Mouse (Mus musculus) heart, embryonic 10.5 days (tissue): ENCODE results near the gene Pdha2. TPM values are rescaled to one million over a fixed set of nuclear protein-coding genes. Genes with fewer than 3 reads are reported as not detected.

Experiments used
- DNase-seq: peaks from one replicate; pipeline ENCODE4 v3.0.0-alpha.2; 2017; ENCODE audit warnings: low spot score
- H3K27ac ChIP-seq: fragments of 300-500 bp; sonication (generic); 2 replicates; pipeline ENCODE4 v1.5.1; 2016; ENCODE audit warnings: mild to moderate bottlenecking
- H3K27me3 ChIP-seq: fragments of 300-500 bp; sonication (generic); 2 replicates; pipeline ENCODE4 v1.6.1; 2016; ENCODE audit warnings: mild to moderate bottlenecking; ENCODE audit not compliant: poor library complexity, insufficient read depth, severe bottlenecking
- H3K36me3 ChIP-seq: fragments of 300-500 bp; sonication (generic); 2 replicates; pipeline ENCODE4 v1.6.1; 2016; ENCODE audit warnings: mild to moderate bottlenecking, moderate library complexity
- H3K4me1 ChIP-seq: fragments of 300-500 bp; sonication (generic); 2 replicates; pipeline ENCODE4 v1.6.1; 2016; ENCODE audit warnings: mild to moderate bottlenecking
- H3K4me3 ChIP-seq: fragments of 300-500 bp; sonication (generic); 2 replicates; pipeline ENCODE4 v1.5.1; 2016; ENCODE audit warnings: mild to moderate bottlenecking, moderate library complexity
- H3K9me3 ChIP-seq: fragments of 300-500 bp; sonication (generic); 2 replicates; pipeline ENCODE4 v1.6.1; 2016; ENCODE audit warnings: mild to moderate bottlenecking, moderate library complexity
- WGBS: fragments of 180-500 bp; shearing (Covaris S2); methylation state at CpG from one replicate; pipeline ENCODE4 v1.1.7; 2016; 5-methylcytosine and 5-hydroxymethylcytosine counted together
- polyA plus RNA-seq: library from polyadenylated mRNA; unstranded; fragments of >200 nt; fragmentation: Nextera tagmentation; extraction: Ambion mirVana; gene quantifications from 2 replicates; pipeline ENCODE4 v1.2.1, GENCODE M21; 2016

Gene Pdha2
- polyA plus RNA-seq = not detected in 2 replicates

GRCm38 (mm10) chr3:141212255-141212654 is at the start of gene Pdha2:
Gene Pdha2, minus strand, starts transcription at chr3:141212355.
- WGBS = 84% methylated on average over 5 of the region's 5 CpGs
- no peaks in the 10 kb centered on the region for H3K27me3 ChIP-seq
- no peak within 1 kb of the TSS for H3K27ac ChIP-seq
- H3K9me3 ChIP-seq = 0 out of 2 replicates have a peak, but pooled peaks cover 4% of the 10 kb centered on the region
- no peaks in the 10 kb centered on the region for H3K36me3 ChIP-seq
- H3K4me1 ChIP-seq = no peaks in the 10 kb centered on the region
- no peak within 1 kb of the TSS for H3K4me3 ChIP-seq
- DNase-seq = no peak

- no peaks in the 10 kb centered on the region for H3K27me3 ChIP-seq
- no peaks in the 10 kb centered on the region for H3K36me3 ChIP-seq
- DNase-seq = no peak
- H3K9me3 ChIP-seq = no peaks in the 10 kb centered on the region
- no peak overlapping the region for H3K4me3 ChIP-seq
- H3K27ac ChIP-seq = no peak overlapping the region
- 91% methylated on average over 1 of the region's 1 CpGs for WGBS
- H3K4me1 ChIP-seq = no peaks in the 10 kb centered on the region
Observed at GRCm38 (mm10) chr3:141260518-141260917, 48.4 kb upstream of the Pdha2 start.

- Histone ChIP-seq H3K27ac (no peak overlapping the region), H3K4me3 (no peak overlapping the region), H3K9me3 (no peaks in the 10 kb centered on the region), H3K27me3 (no peaks in the 10 kb centered on the region), H3K4me1 (no peaks in the 10 kb centered on the region), H3K36me3 (no peaks in the 10 kb centered on the region)
- no peak for DNase-seq
- 78% methylated on average over 1 of the region's 1 CpGs for WGBS
Observed at GRCm38 (mm10) chr3:141251440-141251839, 39.3 kb upstream of the Pdha2 start.

- H3K36me3 ChIP-seq = no peaks in the 10 kb centered on the region
- H3K27me3 ChIP-seq = no peaks in the 10 kb centered on the region
- WGBS = 62% methylated on average over 5 of the region's 5 CpGs
- H3K4me1 ChIP-seq = no peaks in the 10 kb centered on the region
- no peak for DNase-seq
- no peaks in the 10 kb centered on the region for H3K9me3 ChIP-seq
- no peak overlapping the region for H3K27ac ChIP-seq
- no peak overlapping the region for H3K4me3 ChIP-seq
Observed at GRCm38 (mm10) chr3:141244725-141245298, 32.7 kb upstream of the Pdha2 start.

GRCm38 (mm10) chr3:141238071-141238470 is 25.9 kb upstream of the Pdha2 start:
- Histone ChIP-seq H3K9me3 (no peaks in the 10 kb centered on the region), H3K27ac (no peak overlapping the region), H3K27me3 (no peaks in the 10 kb centered on the region), H3K4me3 (no peak overlapping the region), H3K4me1 (no peaks in the 10 kb centered on the region), H3K36me3 (no peaks in the 10 kb centered on the region)
- 66% methylated on average over 2 of the region's 2 CpGs for WGBS
- no peak for DNase-seq

GRCm38 (mm10) chr3:141229148-141229547 is 17.0 kb upstream of the Pdha2 start:
- no peaks in the 10 kb centered on the region for H3K9me3 ChIP-seq
- H3K4me3 ChIP-seq = no peak overlapping the region
- H3K4me1 ChIP-seq = no peaks in the 10 kb centered on the region
- no peaks in the 10 kb centered on the region for H3K36me3 ChIP-seq
- 58% methylated on average over 2 of the region's 2 CpGs for WGBS
- H3K27ac ChIP-seq = no peak overlapping the region
- no peaks in the 10 kb centered on the region for H3K27me3 ChIP-seq
- no peak for DNase-seq

- H3K9me3 ChIP-seq = no peaks in the 10 kb centered on the region
- 53% methylated on average over 1 of the region's 1 CpGs for WGBS
- H3K4me3 ChIP-seq = no peak overlapping the region
- H3K36me3 ChIP-seq = no peaks in the 10 kb centered on the region
- H3K27me3 ChIP-seq = no peaks in the 10 kb centered on the region
- H3K4me1 ChIP-seq = peaks cover 5% of the 10 kb centered on the region
- no peak for DNase-seq
- no peak overlapping the region for H3K27ac ChIP-seq
Observed at GRCm38 (mm10) chr3:141222339-141222738, 10.2 kb upstream of the Pdha2 start.

- DNase-seq = no peak
- peaks cover 5% of the 10 kb centered on the region for H3K4me1 ChIP-seq
Observed at GRCm38 (mm10) chr3:141218561-141218960, 6.4 kb upstream of the Pdha2 start.

GRCm38 (mm10) chr3:141216999-141217398 is 4.8 kb upstream of the Pdha2 start:
- no peak overlapping the region for H3K27ac ChIP-seq
- peaks cover 5% of the 10 kb centered on the region for H3K4me1 ChIP-seq
- no peaks in the 10 kb centered on the region for H3K36me3 ChIP-seq
- H3K27me3 ChIP-seq = no peaks in the 10 kb centered on the region
- DNase-seq = no peak
- H3K4me3 ChIP-seq = no peak overlapping the region
- no peaks in the 10 kb centered on the region for H3K9me3 ChIP-seq

More at GRCm38 (mm10) chr3:141218561-141218960, 6.4 kb upstream of the Pdha2 start:
- H3K9me3 ChIP-seq = no peaks in the 10 kb centered on the region
- 41% methylated on average over 2 of the region's 2 CpGs for WGBS
- H3K27me3 ChIP-seq = no peaks in the 10 kb centered on the region
- no peak overlapping the region for H3K4me3 ChIP-seq
- no peaks in the 10 kb centered on the region for H3K36me3 ChIP-seq
- H3K27ac ChIP-seq = no peak overlapping the region

GRCm38 (mm10) chr3:141216237-141216636 is 4.1 kb upstream of the Pdha2 start:
- H3K36me3 ChIP-seq = no peaks in the 10 kb centered on the region
- no peak for DNase-seq
- no peak overlapping the region for H3K4me3 ChIP-seq
- no peak overlapping the region for H3K27ac ChIP-seq
- H3K27me3 ChIP-seq = no peaks in the 10 kb centered on the region
- 68% methylated on average over 6 of the region's 6 CpGs for WGBS
- H3K9me3 ChIP-seq = 0 out of 2 replicates have a peak, but pooled peaks cover 3% of the 10 kb centered on the region
- H3K4me1 ChIP-seq = peaks cover 5% of the 10 kb centered on the region

GRCm38 (mm10) chr3:141214789-141215188 is 2.6 kb upstream of the Pdha2 start:
- no peaks in the 10 kb centered on the region for H3K27me3 ChIP-seq
- no peak overlapping the region for H3K27ac ChIP-seq
- H3K36me3 ChIP-seq = no peaks in the 10 kb centered on the region
- 0 out of 2 replicates have a peak, but pooled peaks cover 4% of the 10 kb centered on the region for H3K9me3 ChIP-seq
- WGBS = 81% methylated on average over 2 of the region's 2 CpGs
- no peak for DNase-seq
- no peak overlapping the region for H3K4me3 ChIP-seq
- peaks cover 5% of the 10 kb centered on the region for H3K4me1 ChIP-seq

GRCm38 (mm10) chr3:141214197-141214596 is 2.0 kb upstream of the Pdha2 start:
- Histone ChIP-seq H3K4me1 (peaks cover 5% of the 10 kb centered on the region), H3K9me3 (0 out of 2 replicates have a peak, but pooled peaks cover 4% of the 10 kb centered on the region), H3K27me3 (no peaks in the 10 kb centered on the region), H3K36me3 (no peaks in the 10 kb centered on the region), H3K4me3 (no peak overlapping the region), H3K27ac (no peak overlapping the region)
- DNase-seq = no peak

- Histone ChIP-seq H3K36me3 (no peaks in the 10 kb centered on the region), H3K9me3 (0 out of 2 replicates have a peak, but pooled peaks cover 4% of the 10 kb centered on the region), H3K4me1 (no peaks in the 10 kb centered on the region), H3K4me3 (no peak overlapping the region), H3K27me3 (no peaks in the 10 kb centered on the region), H3K27ac (no peak overlapping the region)
- no peak for DNase-seq
- WGBS = 92% methylated on average over 17 of the region's 17 CpGs
Observed at GRCm38 (mm10) chr3:141211644-141212043, 511 bp downstream of the Pdha2 start.

- no peaks in the 10 kb centered on the region for H3K36me3 ChIP-seq
- no peak overlapping the region for H3K27ac ChIP-seq
- H3K27me3 ChIP-seq = no peaks in the 10 kb centered on the region
- no peak for DNase-seq
- H3K4me1 ChIP-seq = no peaks in the 10 kb centered on the region
- H3K4me3 ChIP-seq = no peak overlapping the region
- WGBS = 76% methylated on average over 2 of the region's 2 CpGs
- H3K9me3 ChIP-seq = no peaks in the 10 kb centered on the region
Observed at GRCm38 (mm10) chr3:141201766-141202165, 10.4 kb downstream of the Pdha2 start.
